Mouse (Mus musculus) heart, postnatal 0 days (tissue): Measurements from ENCODE around the gene Fig4. TPM values are rescaled to one million over a fixed set of nuclear protein-coding genes. Genes with fewer than 3 reads are reported as not detected.

Experiments
- ATAC-seq: fragments of 200-750 bp; cut with Nextera tagmentation; 2 replicates; pipeline ENCODE4 v1.8.0; 2017; ENCODE audit warnings: low read depth, moderate number of reproducible peaks, moderate library complexity; ENCODE audit not compliant: insufficient read depth
- DNase-seq: peaks from one replicate; pipeline ENCODE4 v3.0.0-alpha.2; 2016; ENCODE audit warnings: low spot score
- H3K27ac ChIP-seq: fragments of 300-500 bp; sonication (generic); 2 replicates; pipeline ENCODE4 v1.5.1; 2014; ENCODE audit warnings: low read depth, mild to moderate bottlenecking
- H3K27me3 ChIP-seq: fragments of 300-500 bp; sonication (generic); 2 replicates; pipeline ENCODE4 v1.6.1; 2014; ENCODE audit warnings: low read length, mixed read lengths; ENCODE audit not compliant: control insufficient read depth, insufficient read depth
- H3K36me3 ChIP-seq: fragments of 300-500 bp; sonication (generic); replicated peaks from 2 replicates; pipeline ENCODE4 v1.6.1; 2014; ENCODE audit warnings: low read length, mixed read lengths; ENCODE audit not compliant: control insufficient read depth, insufficient read depth
- H3K4me1 ChIP-seq: fragments of 300-500 bp; sonication (generic); 2 replicates; pipeline ENCODE4 v1.6.1; 2014; ENCODE audit warnings: antibody characterized with exemption; ENCODE audit not compliant: control insufficient read depth, insufficient read depth
- H3K4me2 ChIP-seq: fragments of 300-500 bp; sonication (generic); 2 replicates; pipeline ENCODE4 v1.6.1; 2014; ENCODE audit warnings: low read depth, mild to moderate bottlenecking, low read length, moderate library complexity
- H3K4me3 ChIP-seq: fragments of 300-500 bp; sonication (generic); 2 replicates; pipeline ENCODE4 v1.5.1; 2014; ENCODE audit warnings: low read depth, low read length
- H3K9ac ChIP-seq: fragments of 300-500 bp; sonication (generic); replicated peaks from 2 replicates; pipeline ENCODE4 v1.6.1; 2014; ENCODE audit warnings: low read depth, low read length, mixed read lengths
- H3K9me3 ChIP-seq: fragments of 300-500 bp; sonication (generic); replicated peaks from 2 replicates; pipeline ENCODE4 v1.6.1; 2016; ENCODE audit warnings: low read length; ENCODE audit not compliant: control insufficient read depth
- CTCF ChIP-seq: IDR thresholded peaks from 2 replicates; pipeline ENCODE4 v1.5.1; 2016; ENCODE audit warnings: antibody characterized with exemption, control low read depth, low read depth
- EP300 ChIP-seq: IDR thresholded peaks from 2 replicates; pipeline ENCODE4 v1.6.1; 2016; ENCODE audit warnings: antibody characterized with exemption, low read depth
- whole genome bisulfite sequencing: fragments of 180-500 bp; shearing (Covaris S2); extraction: QIAGEN DNeasy Blood & Tissue Kit; methylation state at CpG from one replicate; pipeline ENCODE4 v1.1.7; 2014; 5-methylcytosine and 5-hydroxymethylcytosine counted together
- polyA plus RNA-seq: library from polyadenylated mRNA; unstranded; fragments of >200 nt; fragmentation: Nextera tagmentation; extraction: Ambion mirVana; gene quantifications from 2 replicates; pipeline ENCODE4 v1.2.1, GENCODE M21; 2015
- total RNA-seq: library from RNA; depleted of rRNA; stranded (reverse); fragments of >200 nt; gene quantifications from 2 replicates; pipeline ENCODE4 v1.2.3, GENCODE M21; 2014; ENCODE audit warnings: low replicate concordance

The Fig4 gene
- total and polyA plus RNA-seq, 2 experiments from 2014 or later = 55.5 to 78.9 TPM

DNA sequence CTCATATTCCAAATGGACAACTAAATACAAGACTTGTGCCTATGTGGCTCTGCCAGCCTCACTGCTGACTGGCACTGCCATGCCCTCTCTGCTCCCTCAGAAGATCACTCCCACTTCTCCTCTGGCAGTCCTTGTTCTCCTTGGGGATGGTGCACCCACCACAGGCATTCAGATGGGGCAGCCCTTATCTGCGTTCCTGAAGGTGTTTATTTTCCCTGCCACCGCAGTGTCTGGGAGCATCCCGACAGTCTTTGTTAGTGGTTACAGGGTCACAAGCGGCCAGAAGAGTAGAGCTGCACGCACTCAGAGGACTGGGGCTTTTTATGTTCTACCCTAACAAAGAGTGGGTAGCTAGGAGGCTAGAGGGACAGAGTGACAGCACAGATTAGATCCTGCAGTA lies 98.9 kb downstream of the Fig4 start:
- H3K9me3 ChIP-seq = no peaks in the 10 kb centered on the region
- DNase-seq = no peak
- 38% methylated on average over 5 of the region's 5 CpGs for WGBS
- no peak overlapping the region for H3K4me3 ChIP-seq
- no peaks in the 10 kb centered on the region for H3K4me1 ChIP-seq
- TF ChIP-seq CTCF (no peak), EP300 (no peak)
- H3K27ac ChIP-seq = no peak overlapping the region
- no peaks in the 10 kb centered on the region for H3K27me3 ChIP-seq
- H3K4me2 ChIP-seq = no peak overlapping the region
- no peak overlapping the region for H3K9ac ChIP-seq
- H3K36me3 ChIP-seq = peaks cover 5% of the 10 kb centered on the region; the same call in 1 of the 2 replicates
- ATAC-seq = no peak

DNA sequence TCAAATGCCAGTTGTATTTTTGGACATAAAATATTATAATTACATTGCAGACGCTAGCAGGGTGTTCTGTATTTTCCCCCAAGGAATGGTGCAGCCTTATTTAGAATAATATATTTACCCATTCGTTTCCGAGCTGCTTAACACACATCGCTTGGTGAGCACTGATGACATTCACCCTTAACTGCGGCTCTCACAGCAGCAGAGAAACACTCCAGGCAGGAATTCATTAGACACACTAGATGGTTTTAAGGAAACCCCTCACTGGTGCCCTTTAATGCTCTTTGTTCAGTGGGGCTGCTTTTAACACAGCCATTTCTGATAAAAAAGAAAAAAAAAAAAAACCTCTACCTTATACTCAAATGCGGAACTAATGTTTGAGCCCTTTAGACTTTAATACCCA lies 104.3 kb downstream of the Fig4 start:
- H3K4me2 ChIP-seq = no peak overlapping the region
- no peaks in the 10 kb centered on the region; the same call in 1 of the 2 replicates for H3K36me3 ChIP-seq
- no peaks in the 10 kb centered on the region for H3K9me3 ChIP-seq
- ATAC-seq (no peak), DNase-seq (no peak)
- no peak overlapping the region for H3K4me3 ChIP-seq
- 83% methylated on average over 6 of the region's 6 CpGs for WGBS
- H3K4me1 ChIP-seq = no peaks in the 10 kb centered on the region
- no peak overlapping the region for H3K9ac ChIP-seq
- TF ChIP-seq CTCF (no peak), EP300 (no peak)
- no peaks in the 10 kb centered on the region for H3K27me3 ChIP-seq
- no peak overlapping the region for H3K27ac ChIP-seq

DNA sequence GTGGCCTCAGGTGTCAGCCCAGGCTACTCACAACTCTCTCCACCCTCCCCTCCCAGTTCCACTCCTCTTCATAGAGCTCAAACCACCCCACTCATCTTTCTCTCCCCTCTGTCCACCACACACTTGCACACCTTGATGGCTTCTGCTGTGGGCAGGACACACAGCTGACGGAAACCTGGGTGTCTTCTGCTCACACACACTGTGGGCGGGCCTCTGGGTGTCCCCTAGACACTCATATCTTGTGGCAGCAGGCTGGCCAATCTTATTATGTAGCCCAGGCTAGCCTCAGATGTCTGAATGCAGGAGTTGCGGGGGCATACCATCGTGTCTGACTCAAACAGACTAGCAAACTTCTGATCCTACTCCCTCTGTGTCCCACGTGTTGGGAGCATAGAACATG lies 105.3 kb downstream of the Fig4 start:
- TF ChIP-seq EP300 (no peak), CTCF (no peak)
- no peaks in the 10 kb centered on the region for H3K27me3 ChIP-seq
- H3K4me1 ChIP-seq = no peaks in the 10 kb centered on the region
- H3K9ac ChIP-seq = no peak overlapping the region
- no peak overlapping the region for H3K27ac ChIP-seq
- H3K4me3 ChIP-seq = no peak overlapping the region
- H3K9me3 ChIP-seq = no peaks in the 10 kb centered on the region
- DNase-seq (no peak), ATAC-seq (no peak)
- H3K4me2 ChIP-seq = no peak overlapping the region
- whole genome bisulfite sequencing = 93% methylated on average over 5 of the region's 5 CpGs
- no peaks in the 10 kb centered on the region for H3K36me3 ChIP-seq

DNA sequence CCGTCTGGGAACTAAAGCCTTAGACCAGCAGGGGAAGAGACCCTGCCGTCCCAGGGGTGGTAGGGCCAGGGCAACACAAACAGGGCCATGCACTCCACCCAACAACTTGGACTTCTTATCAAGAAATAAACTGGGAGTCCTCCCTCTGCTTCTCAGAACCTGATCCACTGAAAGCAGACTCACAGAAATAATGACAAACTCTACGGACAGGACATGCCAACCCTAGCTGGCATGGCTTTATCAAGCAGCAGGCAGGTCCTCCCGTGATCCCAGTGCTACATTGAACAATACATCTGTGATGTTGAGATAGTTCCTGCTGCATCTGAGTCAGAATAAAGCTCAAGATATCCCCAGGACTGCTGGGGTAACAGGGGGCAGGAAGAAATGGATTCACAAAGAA lies 106.8 kb downstream of the Fig4 start:
- no peak overlapping the region for H3K27ac ChIP-seq
- ATAC-seq = no peak
- TF ChIP-seq CTCF = no peak
- no peak for TF ChIP-seq EP300
- DNase-seq = no peak
- H3K36me3 ChIP-seq = no peaks in the 10 kb centered on the region
- 65% methylated on average over 4 of the region's 4 CpGs for WGBS
- no peak overlapping the region for H3K9ac ChIP-seq
- no peaks in the 10 kb centered on the region for H3K27me3 ChIP-seq
- H3K4me2 ChIP-seq = no peak overlapping the region
- H3K9me3 ChIP-seq = no peaks in the 10 kb centered on the region
- no peak overlapping the region for H3K4me3 ChIP-seq
- H3K4me1 ChIP-seq = no peaks in the 10 kb centered on the region

DNA sequence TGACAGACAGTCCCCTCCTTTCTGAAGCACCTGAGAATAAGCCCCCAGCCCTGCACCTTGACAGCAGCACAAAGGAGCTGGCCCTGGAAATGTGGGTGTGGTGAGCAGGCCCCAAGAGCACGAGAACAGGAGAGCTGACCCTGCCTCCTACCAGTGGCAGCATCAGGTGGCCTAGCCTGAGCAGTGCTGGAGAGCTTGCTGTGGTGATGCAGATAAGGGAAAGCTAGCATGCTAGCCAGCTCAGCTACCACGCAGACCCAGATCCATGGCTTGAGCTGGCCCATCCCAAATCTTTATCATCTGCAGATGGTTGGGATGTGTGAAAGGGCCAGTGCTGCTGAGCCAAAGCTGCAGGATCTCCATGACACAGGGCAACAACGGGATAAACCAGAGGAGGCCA lies 113.7 kb downstream of the Fig4 start:
- no peaks in the 10 kb centered on the region for H3K9me3 ChIP-seq
- no peak overlapping the region for H3K4me2 ChIP-seq
- H3K27me3 ChIP-seq = no peaks in the 10 kb centered on the region
- peaks cover 21% of the 10 kb centered on the region for H3K36me3 ChIP-seq
- DNase-seq = no peak
- H3K4me1 ChIP-seq = no peaks in the 10 kb centered on the region
- no peak overlapping the region for H3K9ac ChIP-seq
- no peak overlapping the region for H3K27ac ChIP-seq
- H3K4me3 ChIP-seq = no peak overlapping the region
- TF ChIP-seq EP300 (no peak), CTCF (no peak)
- WGBS = 61% methylated on average over 3 of the region's 3 CpGs
- ATAC-seq = no peak

DNA sequence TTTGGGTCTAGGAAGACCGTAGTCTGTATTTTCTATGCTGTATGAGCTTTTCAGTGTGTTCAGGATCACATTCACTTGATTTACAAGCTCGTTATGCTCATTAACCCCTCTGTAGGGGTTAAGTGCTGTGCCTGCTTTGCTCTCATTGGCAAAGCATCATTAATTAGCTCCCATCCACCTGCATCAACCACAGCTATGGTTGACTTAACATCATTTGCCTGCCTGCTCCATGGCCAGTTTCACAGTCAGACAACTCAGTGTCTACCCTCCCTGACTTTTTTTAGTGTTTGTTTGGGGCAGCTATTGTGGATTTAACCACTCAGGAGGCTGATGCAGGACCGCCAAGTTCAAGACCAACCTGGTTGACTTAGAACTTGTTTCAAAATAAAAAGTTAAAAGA lies 119.1 kb downstream of the Fig4 start:
- Histone ChIP-seq H3K27me3 (no peaks in the 10 kb centered on the region), H3K4me3 (no peak overlapping the region), H3K4me1 (no peaks in the 10 kb centered on the region), H3K36me3 (peaks cover 16% of the 10 kb centered on the region), H3K9ac (no peak overlapping the region), H3K27ac (no peak overlapping the region), H3K4me2 (no peak overlapping the region), H3K9me3 (no peaks in the 10 kb centered on the region)
- ATAC-seq (no peak), DNase-seq (no peak)
- WGBS = 82% methylated on average over 3 of the region's 3 CpGs
- TF ChIP-seq EP300 = no peak
